Mouse (Mus musculus): Measurements from ENCODE around the gene Zbtb11. TPM values are rescaled to one million over a fixed set of nuclear protein-coding genes. Genes with fewer than 3 reads are reported as not detected.

Zbtb11 gene
- total and polyA plus RNA-seq, 3 experiments, result 12.5 to 19.0 TPM; not detected in 1

- no peak for TF ChIP-seq CHD2 (IDR thresholded peaks at IDR 0.05; ENCODE audit: low read length)
- peak; percentile 70 for TF ChIP-seq MAX (IDR thresholded peaks at IDR 0.05; ENCODE audit: low read length)
- TF ChIP-seq TAL1 (IDR thresholded peaks at IDR 0.05; ENCODE audit: low read length), result no peak
Observed at GRCm38 (mm10) chr16:55966212-55966871, 7.3 kb upstream of the Zbtb11 start, which contains the start of gene Rpl24 (continued).

- Histone ChIP-seq H3K36me3 (ENCODE audit: control insufficient read depth in 1 of 2, insufficient read depth in 2 of 2, low read length in 2 of 2) (peaks cover 23 to 47% of the 10 kb centered on the region in 2 experiments), H3K27ac (ENCODE audit: control insufficient read depth, low read depth, low read length) (peak overlapping the region; percentile 89), H3K9me3 (replicated peaks; ENCODE audit: insufficient read depth, low read length) (no peaks in the 10 kb centered on the region), H3K9ac (ENCODE audit: control insufficient read depth, low read depth, low read length, poor library complexity, severe bottlenecking) (peak overlapping the region; percentile 98), H3K79me2 (ENCODE audit: control insufficient read depth, insufficient read depth, low read length, poor library complexity) (peaks cover 27% of the 10 kb centered on the region), H3K4me3 (ENCODE audit: control insufficient read depth in 1 of 2, insufficient read depth in 1 of 2, low read depth in 2 of 2, low read length in 2 of 2) (peak overlapping the region; percentile 99), H3K27me3 (ENCODE audit: control insufficient read depth in 1 of 2, insufficient read depth in 2 of 2, low read length in 2 of 2) (no peaks in the 10 kb centered on the region), H3K4me1 (ENCODE audit: control insufficient read depth in 1 of 2, insufficient read depth in 2 of 2, low read length in 2 of 2) (peaks cover 0 to 22% of the 10 kb centered on the region in 2 experiments)
- DNase-seq (ENCODE audit: low read depth, low spot score), result peak; percentile 41
- TF ChIP-seq UBTF (IDR thresholded peaks at IDR 0.05; ENCODE audit: borderline replicate concordance, insufficient read depth, low read depth, low read length) (no peak), JUND (IDR thresholded peaks at IDR 0.05; ENCODE audit: low read depth, low read length) (no peak), ZKSCAN1 (IDR thresholded peaks at IDR 0.05; ENCODE audit: low read depth, low read length) (no peak), RCOR1 (IDR thresholded peaks at IDR 0.05; ENCODE audit: low read depth, low read length) (no peak), TBP (IDR thresholded peaks at IDR 0.05; ENCODE audit: low read depth, low read length) (no peak), NELFE (IDR thresholded peaks at IDR 0.05; ENCODE audit: low read depth, low read length) (no peak), ZMIZ1 (IDR thresholded peaks at IDR 0.05; ENCODE audit: low read depth, low read length) (no peak), NRF1 (IDR thresholded peaks at IDR 0.05; ENCODE audit: insufficient read depth, low read depth, low read length, poor library complexity, severe bottlenecking) (no peak), GABPA (IDR thresholded peaks at IDR 0.05; ENCODE audit: low read depth, low read length) (no peak), EP300 (IDR thresholded peaks at IDR 0.05; ENCODE audit: low read depth in 1 of 2, low read length in 2 of 2) (no peak), ZNF384 (IDR thresholded peaks at IDR 0.05; ENCODE audit: low read depth, low read length) (no peak), CHD1 (IDR thresholded peaks at IDR 0.05; ENCODE audit: low read depth, low read length) (no peak)
Observed at GRCm38 (mm10) chr16:55967221-55967620, 6.5 kb upstream of the Zbtb11 start.

- peaks cover 23 to 55% of the 10 kb centered on the region in 2 experiments for H3K36me3 ChIP-seq (ENCODE audit: control insufficient read depth in 1 of 2, insufficient read depth in 2 of 2, low read length in 2 of 2)
- H3K9ac ChIP-seq (ENCODE audit: control insufficient read depth, low read depth, low read length, poor library complexity, severe bottlenecking), result peak overlapping the region; percentile 41; the same call in 1 of the 2 replicates
- TF ChIP-seq RAD21 (IDR thresholded peaks at IDR 0.05; ENCODE audit: low read depth, low read length) (peak; percentile 15), CTCF (IDR thresholded peaks at IDR 0.05 in 2 of 3, conservative IDR thresholded peaks at IDR 0.05 in 1 of 3; ENCODE audit: control insufficient read depth in 1 of 3, insufficient read depth in 1 of 3, low read depth in 2 of 3, low read length in 3 of 3, poor library complexity in 1 of 3, severe bottlenecking in 1 of 3) (peak; percentile 54 to 66 (median 56)), TBP (IDR thresholded peaks at IDR 0.05; ENCODE audit: low read depth, low read length) (0 out of 2 replicates have a peak, but pooled peaks have one; percentile 32), POLR2AphosphoS2 (IDR thresholded peaks at IDR 0.05; ENCODE audit: low read length) (no peak), BHLHE40 (IDR thresholded peaks at IDR 0.05; ENCODE audit: borderline replicate concordance, low read depth, low read length) (no peak), USF2 (IDR thresholded peaks at IDR 0.05; ENCODE audit: borderline replicate concordance in 1 of 2, insufficient read depth in 1 of 2, low read depth in 1 of 2, low read length in 2 of 2) (no peak), EP300 (IDR thresholded peaks at IDR 0.05; ENCODE audit: low read depth in 1 of 2, low read length in 2 of 2) (no peak), MXI1 (IDR thresholded peaks at IDR 0.05; ENCODE audit: low read depth, low read length) (0 out of 2 replicates have a peak, but pooled peaks have one; percentile 22), SIN3A (IDR thresholded peaks at IDR 0.05; ENCODE audit: low read length) (0 out of 2 replicates have a peak, but pooled peaks have one; percentile 40), SMC3 (IDR thresholded peaks at IDR 0.05; ENCODE audit: low read depth, low read length) (peak; percentile 37), POLR2A (IDR thresholded peaks at IDR 0.05; ENCODE audit: control insufficient read depth in 1 of 2, insufficient read depth in 1 of 2, low read depth in 1 of 2, low read length in 2 of 2, poor library complexity in 1 of 2) (peak in 1 of 2 experiments; percentile 14; a peak in 1 of 4 replicates), HCFC1 (IDR thresholded peaks at IDR 0.05; ENCODE audit: low read depth, low read length) (0 out of 2 replicates have a peak, but pooled peaks have one; percentile 46), RCOR1 (IDR thresholded peaks at IDR 0.05; ENCODE audit: low read depth, low read length) (no peak), GABPA (IDR thresholded peaks at IDR 0.05; ENCODE audit: low read depth, low read length) (no peak), USF1 (IDR thresholded peaks at IDR 0.05; ENCODE audit: low read depth, low read length) (no peak), E2F4 (IDR thresholded peaks at IDR 0.05; ENCODE audit: borderline replicate concordance, low read depth, low read length) (no peak)
- H3K79me2 ChIP-seq (ENCODE audit: control insufficient read depth, insufficient read depth, low read length, poor library complexity), result peaks cover 32% of the 10 kb centered on the region
- H3K4me1 ChIP-seq (ENCODE audit: control insufficient read depth in 1 of 2, insufficient read depth in 2 of 2, low read length in 2 of 2), result peaks cover 0 to 22% of the 10 kb centered on the region in 2 experiments
- H3K27me3 ChIP-seq (ENCODE audit: control insufficient read depth in 1 of 2, insufficient read depth in 2 of 2, low read length in 2 of 2), result no peaks in the 10 kb centered on the region
- no peak overlapping the region for H3K27ac ChIP-seq (ENCODE audit: control insufficient read depth, low read depth, low read length)
- peak; percentile 80 for DNase-seq (ENCODE audit: low read depth, low spot score)
- no peaks in the 10 kb centered on the region for H3K9me3 ChIP-seq (replicated peaks; ENCODE audit: insufficient read depth, low read length)
- H3K4me3 ChIP-seq (ENCODE audit: control insufficient read depth in 1 of 2, insufficient read depth in 1 of 2, low read depth in 2 of 2, low read length in 2 of 2), result no peak overlapping the region; a peak in 1 of 4 replicates
Observed at GRCm38 (mm10) chr16:55969147-55969546, 4.5 kb upstream of the Zbtb11 start.

Measured in MEL (cell line).